Mouse (Mus musculus): ENCODE measurements around the gene Clec12b.
A peak's percentile ranks its signal among the peaks of the same experiment; 100 is the strongest.
"Not testable (repeated sequence)": the region's sequence is repeated elsewhere in the genome, so short reads cannot be mapped to it uniquely, and the experiment has no call there.

Clec12b gene

GRCm38 (mm10) chr6:129365959-129366359 lies 19.7 kb downstream of the Clec12b start:
- peak; percentile 67 for DNase-seq

DNA sequence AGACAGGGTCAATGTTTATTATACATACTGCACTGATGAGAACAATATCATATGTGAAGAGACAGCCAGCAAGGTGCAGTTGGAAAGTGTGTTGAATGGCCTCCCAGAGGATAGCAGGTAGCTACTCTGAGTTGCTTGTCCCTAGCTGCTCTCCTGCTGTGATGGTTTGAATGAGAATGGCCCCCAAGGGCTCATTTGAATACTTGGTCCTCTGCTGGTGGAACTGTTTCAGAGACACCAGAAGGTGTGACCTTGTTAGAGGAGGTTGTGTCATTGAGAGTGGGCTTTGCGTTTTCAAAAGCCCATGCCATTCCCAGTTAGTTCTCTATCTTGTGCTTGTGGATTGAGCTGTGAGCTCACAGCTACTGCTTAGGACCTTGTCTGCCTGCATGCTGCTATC lies 21.7 kb downstream of the Clec12b start:
- no peak for DNase-seq

- no peak for DNase-seq
These were observed 26.2 kb downstream of the Clec12b start for GRCm38 (mm10) chr6:129359515-129359914.

DNA sequence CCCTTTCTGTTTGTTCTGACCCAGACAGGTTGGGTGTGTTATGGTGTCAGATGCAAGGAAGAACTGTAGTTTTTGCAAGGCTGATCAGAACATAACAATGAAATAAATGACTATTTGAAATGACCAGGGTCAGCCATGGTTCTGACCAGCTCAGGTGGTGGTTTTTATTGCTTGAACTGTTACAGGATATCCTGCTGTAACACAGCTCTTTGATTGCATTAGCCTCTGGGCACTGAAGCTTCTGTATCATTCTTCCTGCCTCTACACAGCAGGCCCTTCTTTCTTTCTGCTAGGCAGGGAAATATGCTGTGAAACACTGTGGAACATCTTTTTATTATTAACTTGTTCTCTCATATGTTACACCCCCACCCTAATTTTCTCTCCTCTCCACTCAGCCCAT lies 29.2 kb downstream of the Clec12b start:
- no peak for DNase-seq

DNA sequence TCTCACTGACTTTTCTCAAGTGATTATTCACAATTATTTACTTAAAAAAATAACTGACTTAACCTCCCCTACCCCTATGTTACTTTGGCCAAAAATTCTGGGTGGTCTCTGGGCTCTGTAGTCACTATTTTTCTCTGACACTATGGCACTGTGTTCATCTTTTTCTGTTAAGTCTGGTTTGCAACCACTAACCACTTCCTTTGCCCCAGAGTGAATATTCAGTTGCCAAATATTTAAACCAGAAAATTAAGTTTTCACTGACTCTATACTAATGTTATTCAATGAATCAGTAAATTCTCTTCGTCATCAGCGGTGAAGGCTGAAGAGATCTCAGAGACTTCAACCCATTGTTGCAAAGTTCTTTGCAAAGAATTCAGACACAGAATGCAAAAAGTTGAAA lies 29.9 kb downstream of the Clec12b start:
- no peak for DNase-seq

GRCm38 (mm10) chr6:129351091-129351490 lies 34.6 kb downstream of the Clec12b start:
- no peak for DNase-seq

DNA sequence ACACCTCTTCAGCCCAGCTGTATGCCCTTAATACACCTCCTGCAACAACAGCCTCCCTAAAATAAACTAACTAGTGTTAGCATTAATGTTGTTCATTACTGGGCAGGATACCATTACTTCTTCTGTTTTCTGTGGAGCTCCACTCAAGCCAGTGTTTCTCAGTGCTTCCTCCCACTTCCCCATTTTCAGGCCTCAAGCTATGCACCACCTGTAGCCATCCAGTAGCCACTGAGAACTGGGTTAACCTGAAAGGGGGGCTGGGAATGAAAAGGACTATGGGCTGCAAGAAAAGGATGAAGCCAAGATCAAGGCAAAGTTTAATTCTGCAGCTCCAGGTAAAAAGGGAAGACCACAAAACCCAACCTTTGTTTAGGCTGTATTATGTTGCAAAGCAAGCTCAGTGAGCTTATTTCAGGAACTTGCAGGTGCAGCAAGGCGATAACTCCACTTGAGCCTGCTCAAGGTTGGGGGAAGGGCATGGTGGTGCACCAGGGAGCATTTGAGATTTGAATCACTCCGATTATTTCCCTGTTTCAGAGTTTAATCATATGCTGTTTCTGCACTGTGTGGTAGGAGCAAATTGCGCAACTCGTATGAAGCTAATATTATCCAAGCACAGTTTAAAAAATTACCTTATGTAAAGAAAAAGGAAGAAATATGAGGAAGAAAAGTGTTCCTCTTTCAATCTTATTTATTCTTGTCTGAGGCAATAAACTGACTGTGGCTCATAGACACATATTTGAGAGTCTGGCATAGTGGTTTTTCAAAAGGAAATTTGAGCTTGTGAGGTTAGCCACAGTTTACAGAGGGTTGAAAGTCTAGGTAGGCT lies 35.9 kb downstream of the Clec12b start:
- no peak for DNase-seq

GRCm38 (mm10) chr6:129344408-129344807 lies 41.3 kb downstream of the Clec12b start:
- DNase-seq, result no peak

DNA sequence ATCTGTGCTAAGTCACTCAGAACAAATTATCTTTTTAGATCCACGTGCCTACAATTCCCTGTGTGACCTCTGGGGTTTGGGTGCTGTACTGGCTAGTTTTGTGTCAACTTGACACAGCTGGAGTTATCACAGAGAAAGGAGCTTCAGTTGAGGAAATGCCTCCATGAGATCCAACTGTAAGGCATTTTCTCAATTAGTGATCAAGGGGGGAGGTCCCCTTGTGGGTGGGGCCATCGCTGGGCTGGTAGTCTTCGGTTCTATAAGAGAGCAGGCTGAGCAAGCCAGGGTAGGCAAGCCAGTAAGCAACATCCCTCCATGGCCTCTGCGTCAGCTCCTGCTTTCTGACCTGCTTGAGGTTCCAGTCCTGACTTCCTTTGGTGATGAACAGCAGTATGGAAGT lies 43.3 kb downstream of the Clec12b start, which contains the start of gene Clec12a:
TSS of gene Clec12a (plus strand) at position 301 of the 400 bp plus-strand sequence.
- DNase-seq, result not testable (repeated sequence)

GRCm38 (mm10) chr6:129337751-129338150 lies 47.9 kb downstream of the Clec12b start:
- DNase-seq, result no peak

DNA sequence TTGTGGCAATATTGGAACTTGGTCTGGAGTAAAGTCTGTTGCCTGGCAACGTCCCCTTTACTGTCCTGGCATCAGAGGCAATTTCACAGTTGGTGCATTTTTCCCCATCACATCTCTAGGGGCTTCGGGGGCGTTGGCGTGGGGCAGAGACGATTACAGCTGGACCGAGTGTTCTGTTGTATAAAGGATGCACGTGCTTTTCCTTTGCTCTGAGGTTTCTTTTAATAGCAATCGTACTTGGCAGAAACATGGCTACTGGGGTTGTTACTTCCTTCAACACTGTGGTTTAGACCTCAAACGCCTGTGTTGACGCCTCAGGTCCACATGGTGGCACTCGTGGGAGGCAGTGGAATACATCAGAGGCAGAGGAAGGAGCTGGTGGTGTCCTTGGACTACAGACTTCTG lies 52.0 kb downstream of the Clec12b start:
- DNase-seq, result peak; percentile 51

DNA sequence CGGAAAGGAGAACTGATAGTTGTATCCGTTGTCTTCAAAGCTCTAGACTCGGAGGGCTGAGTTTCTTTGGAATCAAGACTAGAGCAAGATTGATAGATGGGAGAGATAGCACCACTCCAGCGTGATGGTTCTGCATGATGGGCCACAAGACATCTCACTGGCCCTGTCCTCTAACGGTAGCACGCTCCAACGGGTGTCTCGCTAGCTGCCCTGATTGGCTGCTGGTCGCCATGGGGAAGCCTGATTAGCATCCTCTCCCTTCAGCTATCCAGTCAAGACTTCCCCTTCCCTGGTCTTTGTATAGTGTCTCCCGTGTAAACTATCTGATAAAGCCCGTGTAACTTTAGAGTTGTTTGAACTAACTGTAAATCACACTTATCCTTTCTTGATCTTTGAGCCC lies 54.1 kb downstream of the Clec12b start, which contains the start of gene 4922502D21Rik:
TSS of gene 4922502D21Rik (minus strand) at position 187 of the 400 bp plus-strand sequence.
- no peak for DNase-seq

GRCm38 (mm10) chr6:129326568-129327150 lies 59.0 kb downstream of the Clec12b start:
- DNase-seq, result no peak

DNA sequence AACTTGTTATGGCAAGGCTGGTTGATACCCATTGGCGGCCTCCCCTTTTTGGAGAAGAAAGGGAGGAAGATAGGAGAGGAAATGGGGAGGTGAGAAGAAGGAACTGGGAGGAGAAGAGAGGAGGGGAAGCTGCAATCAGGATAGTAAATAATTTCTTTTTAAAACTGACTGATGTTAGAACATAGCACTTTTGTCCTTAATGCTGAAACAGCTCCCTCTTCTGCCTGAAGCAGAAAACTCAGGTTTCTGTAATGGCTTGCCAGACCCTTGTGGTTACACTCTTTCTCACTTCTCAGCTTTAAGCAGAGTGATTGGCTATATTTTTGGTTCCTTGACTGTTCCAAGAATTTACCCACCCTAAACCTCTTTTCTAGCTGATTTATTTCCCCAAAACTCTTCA lies 59.7 kb downstream of the Clec12b start:
- no peak for DNase-seq
